Mouse (Mus musculus) forebrain, embryonic 15.5 days (tissue): ENCODE results near the gene Gapvd1. TPM values are rescaled to one million over a fixed set of nuclear protein-coding genes. Genes with fewer than 3 reads are reported as not detected.

Source experiments
- ATAC-seq: fragments of 200-750 bp; cut with Nextera tagmentation; replicated peaks from 2 replicates; pipeline ENCODE4 v1.8.0; 2017; ENCODE audit warnings: mild to moderate bottlenecking, moderate TSS enrichment, moderate library complexity
- H3K27ac ChIP-seq: fragments of 300-500 bp; sonication (generic); replicated peaks from 2 replicates; pipeline ENCODE4 v1.5.1; 2015; ENCODE audit warnings: mild to moderate bottlenecking, inconsistent platforms
- H3K27me3 ChIP-seq: fragments of 300-500 bp; sonication (generic); 2 replicates; pipeline ENCODE4 v1.6.1; 2015; ENCODE audit warnings: inconsistent platforms
- H3K36me3 ChIP-seq: fragments of 300-500 bp; sonication (generic); 2 replicates; pipeline ENCODE4 v1.6.1; 2015; ENCODE audit warnings: mild to moderate bottlenecking, inconsistent platforms
- H3K4me1 ChIP-seq: fragments of 300-500 bp; sonication (generic); 2 replicates; pipeline ENCODE4 v1.6.1; 2015; ENCODE audit warnings: inconsistent platforms
- H3K4me2 ChIP-seq: fragments of 300-500 bp; sonication (generic); replicated peaks from 2 replicates; pipeline ENCODE4 v1.6.1; 2015; ENCODE audit warnings: mild to moderate bottlenecking, inconsistent platforms
- H3K4me3 ChIP-seq: fragments of 300-500 bp; sonication (generic); 2 replicates; pipeline ENCODE4 v1.5.1; 2015; ENCODE audit warnings: mild to moderate bottlenecking, inconsistent platforms
- H3K9ac ChIP-seq: fragments of 300-500 bp; sonication (generic); replicated peaks from 2 replicates; pipeline ENCODE4 v1.6.1; 2015; ENCODE audit warnings: mild to moderate bottlenecking, inconsistent platforms
- H3K9me3 ChIP-seq: fragments of 300-500 bp; sonication (generic); 2 replicates; pipeline ENCODE4 v1.6.1; 2016; ENCODE audit warnings: inconsistent platforms
- WGBS: fragments of 180-500 bp; shearing (Covaris S2); methylation state at CpG from one replicate; pipeline ENCODE4 v1.1.7; 2015; ENCODE audit warnings: mixed read lengths; 5-methylcytosine and 5-hydroxymethylcytosine counted together
- polyA plus RNA-seq: library from polyadenylated mRNA; unstranded; fragments of >200 nt; fragmentation: Nextera tagmentation; extraction: Ambion mirVana; gene quantifications from 2 replicates; pipeline ENCODE4 v1.2.1, GENCODE M21; 2015

Gene Gapvd1
- polyA plus RNA-seq, 1 experiment from 2014 or later: 134 TPM

GRCm38 (mm10) chr2:34790282-34790681, 35.2 kb upstream of the Gapvd1 start:
- peaks cover 2% of the 10 kb centered on the region; the same call in 1 of the 2 replicates for H3K36me3 ChIP-seq
- no peaks in the 10 kb centered on the region for H3K9me3 ChIP-seq
- H3K27me3 ChIP-seq: no peaks in the 10 kb centered on the region
- H3K27ac ChIP-seq: no peak overlapping the region
- H3K9ac ChIP-seq: no peak overlapping the region
- WGBS: 92% methylated on average over 8 of the region's 8 CpGs
- no peak for ATAC-seq
- no peak overlapping the region for H3K4me2 ChIP-seq
- no peaks in the 10 kb centered on the region for H3K4me1 ChIP-seq
- no peak overlapping the region for H3K4me3 ChIP-seq

DNA sequence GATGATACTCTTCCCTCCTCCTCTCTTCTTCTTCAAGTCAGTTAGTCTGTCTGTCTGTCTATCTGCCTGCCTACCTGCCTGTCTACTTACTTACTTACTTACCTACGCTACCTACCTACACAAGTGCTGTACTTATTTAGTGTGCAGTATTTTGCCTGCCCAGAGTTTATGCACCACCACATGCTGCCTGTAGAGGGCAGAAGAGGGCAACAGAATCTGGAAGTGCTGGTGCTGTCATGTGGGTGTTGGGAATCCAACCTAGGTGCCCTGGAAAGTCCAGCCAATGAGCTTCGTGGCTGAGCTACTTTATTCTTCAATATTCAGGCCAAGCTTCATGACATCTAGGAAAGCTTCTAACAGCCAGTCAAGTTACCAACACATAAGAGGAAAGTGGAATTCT, 29.1 kb upstream of the Gapvd1 start:
- 78% methylated on average over 2 of the region's 2 CpGs for WGBS
- Histone ChIP-seq H3K4me3 (no peak overlapping the region), H3K36me3 (peaks cover 48% of the 10 kb centered on the region), H3K27me3 (no peaks in the 10 kb centered on the region), H3K4me1 (no peaks in the 10 kb centered on the region), H3K9me3 (no peaks in the 10 kb centered on the region), H3K4me2 (no peak overlapping the region), H3K27ac (no peak overlapping the region), H3K9ac (no peak overlapping the region)
- no peak for ATAC-seq

- H3K9me3 ChIP-seq: no peaks in the 10 kb centered on the region
- H3K9ac ChIP-seq: no peak overlapping the region
- WGBS: 93% methylated on average over 14 of the region's 14 CpGs
- ATAC-seq: no peak
- H3K27me3 ChIP-seq: no peaks in the 10 kb centered on the region
- H3K4me1 ChIP-seq: no peaks in the 10 kb centered on the region
- no peak overlapping the region for H3K4me2 ChIP-seq
- no peak overlapping the region for H3K27ac ChIP-seq
- H3K36me3 ChIP-seq: peaks cover 56% of the 10 kb centered on the region
- H3K4me3 ChIP-seq: no peak overlapping the region
These were observed 28.3 kb upstream of the Gapvd1 start for GRCm38 (mm10) chr2:34783064-34784020.

- Histone ChIP-seq H3K27me3 (no peaks in the 10 kb centered on the region), H3K4me3 (no peak overlapping the region), H3K4me1 (peaks cover 53% of the 10 kb centered on the region), H3K4me2 (0 out of 2 replicates have a peak overlapping the region, but pooled peaks have one; percentile 8), H3K9ac (no peak overlapping the region), H3K9me3 (no peaks in the 10 kb centered on the region), H3K27ac (no peak overlapping the region), H3K36me3 (peaks cover 80% of the 10 kb centered on the region)
- 65% methylated on average over 1 of the region's 1 CpGs for WGBS
- ATAC-seq: no peak
These were observed 22.3 kb upstream of the Gapvd1 start for GRCm38 (mm10) chr2:34777237-34777868.

DNA sequence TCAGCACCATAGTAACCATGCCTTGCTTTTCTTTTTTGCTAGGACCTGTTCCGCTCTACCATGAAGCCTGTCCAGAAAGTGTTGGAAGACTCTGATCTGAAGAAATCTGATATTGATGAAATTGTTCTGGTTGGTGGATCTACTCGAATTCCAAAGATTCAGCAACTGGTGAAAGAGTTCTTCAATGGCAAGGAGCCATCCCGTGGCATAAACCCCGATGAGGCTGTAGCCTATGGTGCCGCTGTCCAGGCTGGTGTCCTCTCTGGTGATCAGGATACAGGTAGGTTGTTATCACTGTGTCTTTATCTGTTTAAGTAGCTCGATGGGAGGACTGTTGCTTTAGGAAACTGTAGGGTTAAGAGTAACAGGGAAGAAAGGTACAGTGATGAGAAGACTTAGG, 19.5 kb upstream of the Gapvd1 start:
- Histone ChIP-seq H3K4me2 (peak overlapping the region; percentile 55; the same call in 1 of the 2 replicates), H3K4me3 (no peak overlapping the region), H3K27ac (no peak overlapping the region), H3K9me3 (no peaks in the 10 kb centered on the region), H3K9ac (no peak overlapping the region), H3K27me3 (no peaks in the 10 kb centered on the region), H3K4me1 (peaks cover 62% of the 10 kb centered on the region), H3K36me3 (peaks cover 60% of the 10 kb centered on the region)
- WGBS: 92% methylated on average over 6 of the region's 6 CpGs
- no peak for ATAC-seq

- Histone ChIP-seq H3K4me1 (peaks cover 62% of the 10 kb centered on the region), H3K9me3 (no peaks in the 10 kb centered on the region), H3K27me3 (no peaks in the 10 kb centered on the region), H3K36me3 (peaks cover 52% of the 10 kb centered on the region), H3K4me2 (peak overlapping the region; percentile 55), H3K27ac (no peak overlapping the region), H3K9ac (no peak overlapping the region), H3K4me3 (peak overlapping the region; percentile 90)
- no peak for ATAC-seq
- 90% methylated on average over 4 of the region's 4 CpGs for WGBS
These were observed 18.6 kb upstream of the Gapvd1 start for GRCm38 (mm10) chr2:34773673-34774072.

DNA sequence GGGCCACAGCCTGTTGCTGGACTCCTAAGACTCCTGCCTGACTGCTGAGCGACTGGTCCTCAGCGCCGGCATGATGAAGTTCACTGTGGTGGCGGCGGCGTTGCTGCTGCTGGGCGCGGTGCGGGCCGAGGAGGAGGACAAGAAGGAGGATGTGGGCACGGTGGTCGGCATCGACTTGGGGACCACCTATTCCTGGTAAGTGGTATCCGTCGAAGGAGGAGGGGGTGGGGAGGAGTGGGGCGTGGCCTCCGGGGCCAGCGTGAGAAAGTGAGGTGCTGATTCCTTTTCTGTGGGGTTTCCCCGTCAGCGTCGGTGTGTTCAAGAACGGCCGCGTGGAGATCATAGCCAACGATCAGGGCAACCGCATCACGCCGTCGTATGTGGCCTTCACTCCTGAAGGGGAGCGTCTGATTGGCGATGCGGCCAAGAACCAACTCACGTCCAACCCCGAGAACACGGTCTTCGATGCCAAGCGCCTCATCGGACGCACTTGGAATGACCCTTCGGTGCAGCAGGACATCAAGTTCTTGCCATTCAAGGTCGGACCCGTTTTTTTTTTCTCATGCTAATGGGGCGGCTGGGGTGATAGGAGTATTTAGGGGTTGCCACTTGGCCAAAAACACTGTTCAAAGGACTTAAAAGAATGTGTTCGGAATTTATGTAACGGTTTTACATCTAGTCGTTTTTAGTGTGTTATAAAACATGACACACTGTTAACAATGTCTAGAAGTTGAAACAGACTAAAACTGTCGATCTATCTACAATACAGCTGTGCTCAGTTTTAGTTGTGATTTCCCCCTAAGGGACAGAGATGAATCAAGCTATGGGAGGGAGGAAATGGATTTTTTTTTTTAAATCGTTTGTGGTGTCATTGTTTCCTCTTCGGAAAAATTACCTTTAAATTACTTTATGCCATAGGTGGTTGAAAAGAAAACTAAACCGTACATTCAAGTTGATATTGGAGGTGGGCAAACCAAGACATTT, 17.5 kb upstream of the Gapvd1 start:
- H3K4me2 ChIP-seq: peak overlapping the region; percentile 55
- H3K27me3 ChIP-seq: no peaks in the 10 kb centered on the region
- peak overlapping the region; percentile 92 for H3K9ac ChIP-seq
- WGBS: 5% methylated on average over 50 of the region's 50 CpGs
- no peak; the same call in 1 of the 2 replicates for ATAC-seq
- peaks cover 55% of the 10 kb centered on the region for H3K4me1 ChIP-seq
- H3K27ac ChIP-seq: peak overlapping the region; percentile 87
- H3K36me3 ChIP-seq: peaks cover 41% of the 10 kb centered on the region
- peak overlapping the region; percentile 90 for H3K4me3 ChIP-seq
- H3K9me3 ChIP-seq: no peaks in the 10 kb centered on the region

- H3K27me3 ChIP-seq: no peaks in the 10 kb centered on the region
- peak within 1 kb of the TSS; percentile 88 for H3K27ac ChIP-seq
- peaks cover 46% of the 10 kb centered on the region for H3K4me1 ChIP-seq
- peak within 1 kb of the TSS; percentile 55 for H3K4me2 ChIP-seq
- H3K9me3 ChIP-seq: no peaks in the 10 kb centered on the region
- H3K4me3 ChIP-seq: peak within 1 kb of the TSS; percentile 90
- H3K36me3 ChIP-seq: peaks cover 31% of the 10 kb centered on the region
- under 1% methylated on average over 60 of the region's 60 CpGs for WGBS
- ATAC-seq: peak; percentile 99
- H3K9ac ChIP-seq: peak within 1 kb of the TSS; percentile 92
These were observed 16.6 kb upstream of the Gapvd1 start, which contains the start of gene Hspa5 for GRCm38 (mm10) chr2:34771368-34772226. TSS of gene Hspa5 (plus strand) at chr2:34771970.

DNA sequence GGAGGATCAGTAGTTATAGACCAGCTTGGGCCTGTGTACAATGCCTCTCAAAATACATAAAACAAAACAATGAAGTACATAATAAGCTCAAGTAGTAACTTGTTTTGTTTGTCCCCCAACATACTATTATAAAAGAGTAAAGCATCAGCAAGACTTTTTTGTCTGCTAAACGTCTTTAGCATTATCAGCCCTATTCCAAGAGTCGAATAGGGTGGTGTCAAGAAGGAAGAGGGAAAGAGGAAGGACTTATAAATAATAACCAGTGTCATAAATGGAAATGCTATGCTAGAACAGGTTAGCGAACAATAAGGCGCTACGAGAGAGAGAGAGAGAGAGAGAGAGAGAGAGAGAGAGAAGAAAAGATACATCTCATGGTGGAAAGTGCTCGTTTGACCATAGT, 15.9 kb upstream of the Gapvd1 start:
- peak overlapping the region; percentile 49 for H3K4me2 ChIP-seq
- H3K9ac ChIP-seq: peak overlapping the region; percentile 90
- WGBS: 3% methylated on average over 6 of the region's 6 CpGs
- H3K27ac ChIP-seq: peak overlapping the region; percentile 88
- peak overlapping the region; percentile 90 for H3K4me3 ChIP-seq
- peaks cover 25% of the 10 kb centered on the region for H3K36me3 ChIP-seq
- H3K9me3 ChIP-seq: no peaks in the 10 kb centered on the region
- H3K4me1 ChIP-seq: peaks cover 39% of the 10 kb centered on the region
- ATAC-seq: no peak
- H3K27me3 ChIP-seq: no peaks in the 10 kb centered on the region

DNA sequence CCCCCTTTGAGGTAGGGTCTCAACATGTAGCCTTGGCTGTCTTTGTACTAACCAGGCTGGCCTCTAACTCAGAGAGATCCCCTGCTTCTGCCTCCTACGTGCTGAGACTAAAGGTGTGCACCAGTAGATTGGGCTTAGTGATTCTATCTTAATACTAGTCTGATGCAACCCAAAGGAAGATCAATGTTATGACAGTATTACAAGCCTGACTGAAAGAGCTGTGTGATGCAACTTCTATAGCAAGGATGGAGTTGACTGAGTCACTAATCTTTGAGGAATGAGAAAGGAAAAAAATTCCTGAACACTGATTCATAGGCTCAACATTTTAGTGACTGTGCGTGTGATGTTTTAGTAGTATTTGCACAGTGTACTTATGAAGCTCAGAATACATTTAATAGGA, 15.0 kb upstream of the Gapvd1 start:
- no peak overlapping the region for H3K4me2 ChIP-seq
- whole genome bisulfite sequencing: 92% methylated on average over 2 of the region's 2 CpGs

GRCm38 (mm10) chr2:34764801-34765200, 9.8 kb upstream of the Gapvd1 start:
- Histone ChIP-seq H3K9ac (no peak overlapping the region), H3K4me1 (no peaks in the 10 kb centered on the region), H3K9me3 (no peaks in the 10 kb centered on the region), H3K4me3 (no peak overlapping the region), H3K4me2 (no peak overlapping the region), H3K27ac (no peak overlapping the region), H3K36me3 (no peaks in the 10 kb centered on the region), H3K27me3 (no peaks in the 10 kb centered on the region)
- WGBS: 67% methylated on average over 9 of the region's 12 CpGs
- no peak for ATAC-seq

More for the DNA sequence above, 15.0 kb upstream of the Gapvd1 start:
- no peaks in the 10 kb centered on the region for H3K9me3 ChIP-seq
- H3K36me3 ChIP-seq: peaks cover 17% of the 10 kb centered on the region
- H3K27ac ChIP-seq: no peak overlapping the region
- peaks cover 31% of the 10 kb centered on the region for H3K4me1 ChIP-seq
- H3K27me3 ChIP-seq: no peaks in the 10 kb centered on the region
- no peak overlapping the region for H3K9ac ChIP-seq
- H3K4me3 ChIP-seq: 0 out of 2 replicates have a peak overlapping the region, but pooled peaks have one; percentile 90
- no peak for ATAC-seq
